Mouse (Mus musculus) retina, postnatal 7 days (tissue): ENCODE data around the gene Ap1m2.

ENCODE experiments used
- DNase-seq: peaks from one replicate; pipeline ENCODE4 v3.0.0-alpha.2; 2012; ENCODE audit warnings: low read depth, low spot score

Ap1m2 gene

GRCm38 (mm10) chr9:21312134-21312533 lies at the start of gene Ap1m2:
TSS of gene Ap1m2 (minus strand) at chr9:21312337.
- no peak for DNase-seq

DNA sequence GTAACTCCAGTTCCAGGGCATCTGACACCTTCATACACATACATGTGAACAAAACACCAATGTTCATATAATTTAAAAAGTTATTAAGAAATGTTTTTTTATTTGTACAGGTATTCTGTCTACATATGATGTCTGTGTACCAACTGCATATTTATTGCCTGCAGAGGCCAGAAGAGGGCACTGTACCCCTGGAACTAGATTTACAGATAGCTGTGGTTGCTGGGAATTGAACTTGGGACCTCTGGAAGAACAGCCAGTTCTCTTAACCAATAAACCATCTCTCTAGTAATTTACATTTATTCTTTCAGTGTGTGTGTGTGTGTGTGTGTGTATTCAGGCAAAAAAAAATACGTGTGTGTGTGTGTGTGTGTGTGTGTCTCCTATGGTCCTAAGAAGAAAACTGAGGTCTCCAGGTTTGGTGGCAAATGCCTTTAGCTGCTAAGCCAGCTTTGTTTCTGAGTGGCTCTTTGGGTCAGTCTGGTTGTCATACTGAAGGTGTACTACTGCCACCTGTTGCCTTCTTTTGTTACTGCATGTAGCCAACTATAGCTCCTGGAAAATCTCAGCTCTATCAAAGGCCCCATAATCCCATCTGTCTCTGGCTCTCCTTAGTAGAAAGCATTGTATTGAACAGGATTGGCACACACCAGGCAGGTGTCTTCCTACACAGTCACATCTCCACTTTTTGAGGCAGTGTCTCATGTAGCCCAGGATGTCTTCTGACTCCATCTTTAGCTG lies 45.0 kb upstream of the Ap1m2 start:
- DNase-seq = peak; percentile 81

- no peak for DNase-seq
Observed at GRCm38 (mm10) chr9:21354796-21355195, 42.7 kb upstream of the Ap1m2 start.

DNA sequence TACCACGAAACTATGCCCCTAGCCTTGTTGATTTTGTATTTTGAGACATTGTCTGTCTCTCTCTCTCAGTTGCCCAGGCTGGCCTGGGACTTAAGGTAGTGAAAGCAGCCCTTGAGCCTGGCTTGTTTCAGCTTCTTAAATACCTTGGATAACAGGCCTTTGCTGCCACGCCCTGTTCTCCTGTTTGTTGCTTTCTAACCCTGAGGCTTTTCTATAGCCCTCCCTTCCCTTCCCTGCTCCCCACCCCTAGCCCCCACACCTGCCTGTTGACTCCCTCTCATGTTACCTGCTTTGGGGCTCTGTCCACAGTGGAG lies 41.2 kb upstream of the Ap1m2 start:
- DNase-seq = no peak

GRCm38 (mm10) chr9:21352463-21353372 lies 40.6 kb upstream of the Ap1m2 start:
- DNase-seq = no peak

DNA sequence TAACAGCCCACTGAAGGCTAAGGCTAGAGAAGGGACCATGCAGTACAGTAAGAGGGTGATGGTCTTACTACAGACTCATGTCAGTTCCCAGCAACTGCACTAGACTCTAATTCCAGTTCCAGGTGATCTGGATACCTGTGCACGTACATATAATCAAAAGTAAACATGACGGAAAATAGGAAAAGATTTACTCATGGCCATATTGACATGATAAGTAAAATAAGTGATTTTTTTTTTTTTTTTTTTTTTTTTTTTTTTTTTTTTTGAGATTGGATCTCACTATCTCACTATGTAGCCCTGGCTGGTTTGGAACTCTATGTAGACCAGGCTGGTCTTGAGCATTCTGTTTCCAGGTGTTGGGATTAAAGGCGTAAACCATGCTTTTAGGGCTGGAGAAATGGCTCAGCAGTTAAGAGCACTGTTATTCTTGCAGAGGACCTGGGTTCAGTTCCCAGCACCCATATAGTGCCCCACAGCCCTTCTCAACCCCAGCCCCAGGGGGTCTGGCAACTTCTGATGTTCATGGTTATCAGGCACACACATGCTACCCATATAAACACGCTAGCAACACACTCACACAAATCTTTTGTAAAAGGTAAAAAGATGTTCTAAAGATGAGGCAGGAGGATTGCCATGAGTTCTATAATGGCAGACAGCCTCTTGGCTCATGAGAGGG lies 39.7 kb upstream of the Ap1m2 start:
- DNase-seq = no peak

DNA sequence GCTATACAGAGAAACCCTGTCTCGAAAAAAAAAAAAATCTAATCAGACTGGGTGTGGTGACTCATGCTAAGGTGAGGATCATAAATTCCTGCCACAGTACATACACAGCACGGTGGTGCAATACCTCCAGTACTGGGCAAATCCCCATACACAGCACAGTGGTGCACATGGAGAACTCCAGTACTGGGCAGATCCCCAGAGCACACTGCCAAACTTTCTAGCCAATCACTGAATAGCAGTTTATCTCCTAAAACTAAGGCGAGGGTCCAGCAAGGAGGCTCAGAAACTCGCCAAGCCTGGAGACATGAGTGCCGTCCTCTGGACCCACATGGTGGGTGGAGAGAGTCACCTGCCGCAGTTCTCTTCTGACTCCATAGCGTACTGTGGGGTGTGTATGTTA lies 39.0 kb upstream of the Ap1m2 start:
- DNase-seq = no peak

DNA sequence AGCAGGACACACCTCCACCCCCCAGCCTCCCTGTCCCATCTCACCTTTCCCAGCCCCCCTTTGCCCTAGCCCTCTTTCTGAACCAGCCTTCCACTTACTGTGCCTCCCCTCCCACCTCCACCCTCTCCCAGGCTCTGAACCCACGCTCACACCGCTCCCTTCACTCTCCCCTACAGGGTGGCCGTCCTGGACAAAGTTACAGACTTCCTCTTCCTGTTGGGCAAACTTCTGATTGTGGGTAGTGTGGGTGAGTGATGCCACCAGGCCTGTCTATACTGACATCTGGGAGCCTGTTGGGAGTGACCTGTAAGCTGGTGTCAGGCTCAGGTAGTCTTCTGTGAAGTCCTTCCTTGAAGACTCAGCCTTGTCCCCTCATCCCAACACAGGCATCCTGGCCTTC lies 36.0 kb upstream of the Ap1m2 start:
- no peak for DNase-seq

DNA sequence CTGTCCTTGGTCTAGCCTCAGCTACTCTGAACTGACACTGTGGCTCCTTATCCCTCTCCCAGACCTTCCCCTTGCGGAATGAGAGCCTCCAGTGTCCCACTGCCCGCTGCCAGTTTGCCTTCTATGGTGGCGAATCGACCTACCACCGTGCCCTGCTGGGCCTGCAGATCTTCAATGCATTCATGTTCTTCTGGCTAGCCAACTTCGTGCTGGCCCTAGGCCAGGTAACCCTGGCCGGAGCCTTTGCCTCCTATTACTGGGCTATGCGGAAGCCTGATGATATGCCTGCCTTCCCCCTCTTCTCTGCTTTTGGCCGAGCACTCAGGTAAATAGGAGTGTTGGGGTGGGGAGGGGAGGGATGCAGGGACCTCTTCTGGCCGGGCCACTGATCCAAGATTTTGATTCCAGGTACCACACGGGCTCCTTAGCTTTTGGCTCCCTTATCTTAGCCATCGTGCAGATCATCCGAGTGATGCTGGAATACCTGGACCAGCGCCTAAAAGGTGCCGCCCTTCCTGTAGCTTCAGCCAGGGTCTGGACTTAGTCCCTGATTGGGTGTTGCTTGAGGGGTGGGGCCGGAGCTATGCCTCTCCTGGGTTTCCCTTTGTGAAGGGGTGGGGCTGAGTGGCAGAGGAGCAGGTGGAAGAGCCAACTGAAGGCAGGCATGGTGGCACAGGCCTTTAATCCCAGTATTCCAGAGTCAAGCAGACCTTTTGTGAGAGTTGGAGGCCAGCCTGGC lies 34.7 kb upstream of the Ap1m2 start:
- no peak for DNase-seq

- DNase-seq = no peak
Observed at GRCm38 (mm10) chr9:21340411-21340810, 28.3 kb upstream of the Ap1m2 start.

DNA sequence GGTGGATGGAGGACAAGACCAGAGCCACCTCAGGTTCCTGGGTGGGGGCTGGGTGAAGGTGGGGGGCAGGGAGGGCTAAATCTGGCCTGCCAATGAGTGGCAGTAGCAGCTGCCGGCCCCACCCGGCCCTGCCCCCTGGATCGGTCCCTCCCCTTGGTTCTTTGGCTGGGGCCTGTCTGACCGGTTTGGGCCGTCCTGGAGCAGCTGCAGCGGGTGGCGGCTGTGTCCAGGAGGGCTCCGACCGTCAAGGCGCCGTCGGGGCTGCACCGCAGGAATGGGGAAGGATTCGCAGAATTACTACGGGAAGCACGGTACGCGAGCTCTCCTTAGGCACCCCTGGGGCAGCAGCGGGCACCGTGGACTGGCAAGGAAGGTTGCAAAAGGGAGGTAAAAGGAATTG lies 25.5 kb upstream of the Ap1m2 start:
- DNase-seq = no peak

DNA sequence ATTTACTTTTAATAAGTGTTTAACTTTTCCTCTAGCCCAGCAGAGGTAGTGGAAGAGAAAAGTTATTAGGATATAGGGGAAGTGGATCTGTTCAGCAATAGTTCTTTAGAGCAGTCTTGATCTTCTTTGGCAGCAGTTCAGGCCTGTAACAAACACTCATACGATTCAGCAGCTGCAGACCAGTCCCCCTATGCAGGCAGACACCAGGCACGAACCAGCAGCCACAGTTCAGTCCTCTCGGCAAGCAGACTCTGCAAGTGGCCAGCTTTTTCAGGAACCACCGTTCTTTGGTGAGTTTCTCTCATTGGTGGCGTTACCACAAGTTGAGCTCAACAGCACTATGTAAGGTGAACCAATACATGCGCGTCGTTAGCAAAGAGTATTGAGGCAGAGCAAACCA lies 24.4 kb upstream of the Ap1m2 start:
- DNase-seq = no peak

DNA sequence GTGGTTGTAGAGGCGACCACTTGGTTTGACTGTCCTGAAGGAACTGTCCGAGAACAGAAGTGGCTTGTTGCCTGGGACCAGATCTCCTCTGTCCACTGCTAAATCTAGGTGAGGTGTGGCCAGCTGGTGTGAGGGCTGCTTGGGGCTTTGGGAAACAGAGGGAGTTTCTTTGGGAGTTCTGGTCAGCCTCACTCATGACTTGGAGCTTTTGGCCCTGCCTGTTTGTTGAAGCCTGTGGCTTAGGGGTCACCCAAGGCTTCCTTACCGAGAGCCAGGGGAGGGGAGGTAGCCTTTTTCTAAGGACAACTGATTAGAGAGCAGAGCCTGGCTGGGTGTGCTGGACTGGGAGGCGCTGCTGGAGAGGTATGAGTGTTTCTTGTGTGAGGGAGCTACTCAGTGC lies 23.3 kb upstream of the Ap1m2 start:
- DNase-seq = no peak

DNA sequence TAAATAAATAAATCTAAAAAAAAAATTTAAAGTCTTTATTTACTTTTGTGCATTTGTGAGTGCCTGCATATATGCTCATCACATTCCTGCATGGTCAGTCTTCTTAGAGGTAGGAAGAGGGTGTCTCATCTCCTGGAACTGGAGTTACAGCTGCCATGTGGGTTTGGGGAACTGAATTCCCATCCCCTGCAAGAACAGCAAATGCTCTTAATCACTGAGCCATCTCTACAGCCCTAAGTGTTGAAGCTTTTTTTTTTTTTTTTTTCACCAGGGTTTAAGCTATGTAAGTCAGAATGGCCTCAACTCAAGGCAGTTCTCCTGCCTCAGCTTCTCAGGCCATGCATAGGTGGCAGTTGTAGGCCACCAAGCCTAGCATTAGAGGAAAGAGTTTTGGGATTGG lies 22.6 kb upstream of the Ap1m2 start:
- DNase-seq = no peak

- no peak for DNase-seq
Observed at GRCm38 (mm10) chr9:21333523-21333922, 21.4 kb upstream of the Ap1m2 start.

- no peak for DNase-seq
Observed at GRCm38 (mm10) chr9:21332161-21333061, 20.3 kb upstream of the Ap1m2 start.

- DNase-seq = no peak
Observed at GRCm38 (mm10) chr9:21331365-21332140, 19.4 kb upstream of the Ap1m2 start.

- DNase-seq = no peak
Observed at GRCm38 (mm10) chr9:21329699-21330289, 17.7 kb upstream of the Ap1m2 start.

GRCm38 (mm10) chr9:21329041-21329440 lies 16.9 kb upstream of the Ap1m2 start:
- no peak for DNase-seq

- no peak for DNase-seq
Observed at GRCm38 (mm10) chr9:21328041-21328440, 15.9 kb upstream of the Ap1m2 start.
